Mouse (Mus musculus): ENCODE measurements around the gene Gm5152. TPM values are rescaled to one million over a fixed set of nuclear protein-coding genes. Genes with fewer than 3 reads are reported as not detected.
"Not testable (repeated sequence)": the region's sequence is repeated elsewhere in the genome, so short reads cannot be mapped to it uniquely, and the experiment has no call there.

The Gm5152 gene
- not detected in 2 replicates for polyA plus RNA-seq (2015; fragmentation: Nextera tagmentation; extraction: Ambion mirVana)

DNA sequence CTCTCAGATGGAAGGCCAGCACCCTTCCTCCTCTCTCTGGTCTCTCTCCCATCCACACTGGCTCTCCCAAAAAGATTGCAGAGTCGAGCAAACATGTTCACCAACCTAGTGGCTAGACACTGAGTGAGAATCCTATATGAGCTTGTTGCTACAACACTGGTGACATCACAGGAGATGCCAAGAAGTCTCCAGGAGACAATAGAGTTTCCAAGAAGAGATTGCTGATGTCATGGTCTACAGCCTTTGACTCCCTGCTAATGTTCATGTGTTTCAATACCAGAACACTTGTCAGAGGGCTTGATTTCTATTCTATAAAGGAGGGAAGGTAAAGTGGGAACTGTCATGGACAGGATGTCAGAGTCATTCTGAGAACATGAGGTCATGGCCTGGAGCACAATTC is at the start of gene Gm5152:
TSS of gene Gm5152 (minus strand) at position 101 of the 400 bp plus-strand sequence.
- not testable (repeated sequence) for H3K4me3 ChIP-seq; H3K4me1 ChIP-seq (replicated peaks); ATAC-seq (ENCODE audit: low FRiP score); H3K36me3 ChIP-seq; H3K27ac ChIP-seq; H3K27me3 ChIP-seq; H3K4me2 ChIP-seq; H3K9ac ChIP-seq; H3K9me3 ChIP-seq
- no CpG with 5 or more reads among the region's 1 CpGs for WGBS

DNA sequence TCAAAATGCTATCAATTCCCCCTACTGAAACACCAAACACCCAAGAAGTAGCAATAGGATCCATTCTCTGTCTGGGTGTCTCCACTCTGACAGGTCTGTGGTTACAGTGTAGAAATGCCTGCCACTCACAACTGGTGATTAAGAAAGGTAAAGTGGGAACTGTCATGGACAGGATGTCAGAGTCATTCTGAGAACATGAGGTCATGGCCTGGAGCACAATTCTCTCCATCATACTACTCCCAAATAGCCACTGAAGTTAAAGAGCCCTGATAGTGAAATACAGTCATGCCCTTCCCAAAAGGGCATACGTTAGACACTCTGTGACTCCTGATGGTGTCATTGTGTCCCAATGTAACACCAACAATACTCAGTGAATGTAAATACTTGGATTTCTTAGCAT is 8.4 kb upstream of the Gm5152 start:
- not testable (repeated sequence) for H3K4me1 ChIP-seq (replicated peaks); H3K36me3 ChIP-seq; H3K9ac ChIP-seq; H3K27me3 ChIP-seq; H3K9me3 ChIP-seq; H3K4me3 ChIP-seq; H3K27ac ChIP-seq; ATAC-seq (ENCODE audit: low FRiP score); H3K4me2 ChIP-seq
- 89% methylated on average over 1 of the region's 1 CpGs for WGBS

DNA sequence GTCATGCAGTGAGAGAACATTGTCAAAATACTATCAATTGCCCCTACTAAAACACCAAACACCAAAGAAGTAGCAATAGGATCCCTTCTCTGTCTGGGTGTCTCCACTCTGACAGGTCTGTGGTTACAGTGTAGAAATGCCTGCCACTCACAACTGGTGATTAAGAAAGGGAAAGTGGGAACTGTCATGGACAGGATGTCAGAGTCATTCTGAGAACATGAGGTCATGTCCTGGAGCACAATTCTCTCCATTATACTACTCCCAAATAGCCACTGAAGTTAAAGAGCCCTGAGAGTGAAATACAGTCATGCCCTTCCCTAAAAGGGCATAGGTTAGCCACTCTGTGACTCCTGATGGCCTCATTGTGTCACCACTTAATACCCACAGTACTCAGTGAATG is 556 bp downstream of the Gm5152 start:
- not testable (repeated sequence) for H3K36me3 ChIP-seq; H3K9me3 ChIP-seq; H3K4me3 ChIP-seq; H3K4me1 ChIP-seq (replicated peaks); H3K27me3 ChIP-seq; ATAC-seq (ENCODE audit: low FRiP score); H3K27ac ChIP-seq; H3K4me2 ChIP-seq; H3K9ac ChIP-seq

DNA sequence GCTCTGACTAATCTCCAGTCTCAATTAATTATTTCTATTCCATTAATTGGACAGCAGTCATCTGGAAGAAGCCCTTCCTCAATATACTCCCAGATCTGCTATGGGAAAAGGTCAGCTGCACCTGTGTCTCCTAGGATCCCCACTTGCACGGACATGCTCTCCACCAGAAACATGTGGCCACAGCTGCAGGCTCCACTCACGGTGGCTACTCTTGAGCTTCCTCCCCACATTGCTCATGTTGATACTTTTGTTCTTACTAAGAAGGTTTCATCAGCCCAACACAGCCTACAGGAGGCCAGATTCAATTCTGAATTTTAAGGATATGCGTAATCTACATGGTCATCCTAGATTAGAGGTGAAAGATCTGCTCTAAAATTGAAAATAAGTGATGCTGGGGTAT is 5.9 kb downstream of the Gm5152 start:
- H3K27me3 ChIP-seq; H3K9me3 ChIP-seq; H3K4me3 ChIP-seq; H3K4me1 ChIP-seq (replicated peaks); ATAC-seq (ENCODE audit: low FRiP score); H3K36me3 ChIP-seq; H3K27ac ChIP-seq; H3K4me2 ChIP-seq; H3K9ac ChIP-seq: not testable (repeated sequence)
- 87% methylated on average over 3 of the region's 3 CpGs for WGBS

DNA sequence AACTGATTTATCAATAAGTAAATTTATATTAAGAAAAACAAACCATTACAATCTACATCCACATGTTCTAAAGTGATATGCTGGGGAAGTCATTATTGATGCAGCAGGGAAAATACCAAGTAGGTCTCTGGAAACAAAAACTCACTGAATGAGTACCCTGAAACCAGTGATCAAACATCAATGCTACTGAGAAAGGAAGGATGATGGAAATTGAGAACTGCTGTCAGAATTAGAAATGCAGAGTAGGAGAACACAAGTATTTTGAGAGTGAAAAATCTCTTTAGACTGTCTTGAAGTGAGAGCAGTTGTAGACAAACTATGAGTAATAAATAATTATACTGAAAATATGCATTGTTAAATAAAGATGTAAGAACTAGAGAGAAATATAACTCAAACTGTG is 26.0 kb downstream of the Gm5152 start:
- no peak overlapping the region for H3K9ac ChIP-seq
- no peaks in the 10 kb centered on the region for H3K36me3 ChIP-seq
- H3K27ac ChIP-seq: no peak overlapping the region
- no peak overlapping the region for H3K4me3 ChIP-seq
- no peak overlapping the region for H3K4me2 ChIP-seq
- ATAC-seq (ENCODE audit: low FRiP score): no peak
- H3K4me1 ChIP-seq (replicated peaks): no peaks in the 10 kb centered on the region
- H3K27me3 ChIP-seq: no peaks in the 10 kb centered on the region
- no peaks in the 10 kb centered on the region for H3K9me3 ChIP-seq

DNA sequence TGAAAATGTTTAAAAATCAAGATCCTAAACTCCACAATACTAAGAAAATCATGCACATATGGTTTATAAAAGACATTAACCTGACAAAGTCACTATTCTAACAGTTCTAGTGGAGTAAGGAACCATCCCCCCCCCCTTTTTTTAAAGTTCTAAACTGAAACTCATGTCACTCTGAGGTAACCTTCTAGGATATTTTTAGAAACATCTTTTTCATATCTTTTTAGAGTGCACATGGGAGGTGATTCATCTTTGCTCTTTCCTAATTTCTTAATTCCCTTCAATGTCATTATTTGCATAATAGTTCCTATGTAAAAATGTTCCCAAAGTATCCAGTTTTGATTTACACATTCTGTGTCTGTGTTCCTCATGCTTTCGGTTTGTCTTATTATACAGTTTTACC is 43.3 kb downstream of the Gm5152 start:
- Histone ChIP-seq H3K4me3 (no peak overlapping the region), H3K27ac (no peak overlapping the region), H3K27me3 (no peaks in the 10 kb centered on the region), H3K36me3 (no peaks in the 10 kb centered on the region), H3K4me1 (replicated peaks) (no peaks in the 10 kb centered on the region), H3K9me3 (no peaks in the 10 kb centered on the region), H3K4me2 (no peak overlapping the region), H3K9ac (no peak overlapping the region)
- no peak for ATAC-seq (ENCODE audit: low FRiP score)
- 93% methylated on average over 1 of the region's 1 CpGs for WGBS

DNA sequence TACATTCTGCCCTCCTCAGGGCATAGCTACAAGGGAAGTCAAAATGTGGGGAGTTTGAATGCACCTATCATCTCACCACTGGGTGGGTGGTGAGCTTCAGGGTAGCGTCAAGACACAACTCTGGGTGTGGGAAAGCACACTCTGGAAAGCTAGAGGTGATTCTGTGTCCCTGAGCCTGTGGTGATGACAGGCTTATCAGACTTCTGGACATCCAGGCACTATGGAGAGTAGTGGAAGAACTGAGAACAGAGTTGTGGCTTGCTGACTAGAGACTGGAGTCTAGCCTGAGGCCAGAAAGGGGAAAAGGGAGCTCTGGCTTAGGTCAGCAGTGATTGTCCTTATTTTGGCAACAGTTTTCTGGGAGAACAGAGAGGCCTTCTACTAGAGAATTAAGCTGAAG is 49.4 kb downstream of the Gm5152 start:
- no peaks in the 10 kb centered on the region for H3K4me1 ChIP-seq (replicated peaks)
- no peaks in the 10 kb centered on the region for H3K9me3 ChIP-seq
- no peaks in the 10 kb centered on the region for H3K27me3 ChIP-seq
- ATAC-seq (ENCODE audit: low FRiP score): no peak
- WGBS: 92% methylated on average over 1 of the region's 1 CpGs
- no peak overlapping the region for H3K4me2 ChIP-seq
- no peaks in the 10 kb centered on the region for H3K36me3 ChIP-seq
- H3K27ac ChIP-seq: no peak overlapping the region
- no peak overlapping the region for H3K4me3 ChIP-seq
- H3K9ac ChIP-seq: no peak overlapping the region

Measured in hindbrain, embryonic 13.5 days (tissue).